Mouse (Mus musculus): ENCODE data around the gene Gm30083.

The Gm30083 gene

GRCm38 (mm10) chr14:34015063-34015462 lies at the start of gene Gm30083:
TSS of gene Gm30083 (minus strand) at chr14:34015182.
- DNase-seq (ENCODE audit: low spot score), result no peak

- no peak for DNase-seq (ENCODE audit: low spot score)
Observed at GRCm38 (mm10) chr14:34052516-34052915, 37.5 kb upstream of the Gm30083 start, which contains the start of gene Antxrl. TSS of gene Antxrl (plus strand) at chr14:34052707.

GRCm38 (mm10) chr14:34050101-34050779 lies 35.3 kb upstream of the Gm30083 start:
- no peak for DNase-seq (ENCODE audit: low spot score)

GRCm38 (mm10) chr14:34043341-34043740 lies 28.4 kb upstream of the Gm30083 start:
- DNase-seq (ENCODE audit: low spot score), result no peak

GRCm38 (mm10) chr14:34041241-34041640 lies 26.3 kb upstream of the Gm30083 start:
- no peak for DNase-seq (ENCODE audit: low spot score)

- DNase-seq (ENCODE audit: low spot score), result no peak
Observed at GRCm38 (mm10) chr14:34033841-34034610, 19.0 kb upstream of the Gm30083 start.

GRCm38 (mm10) chr14:34026710-34027109 lies 11.7 kb upstream of the Gm30083 start:
- DNase-seq (ENCODE audit: low spot score), result no peak

- DNase-seq (ENCODE audit: low spot score), result no peak
Observed at GRCm38 (mm10) chr14:34016938-34017337, 2.0 kb upstream of the Gm30083 start.

- DNase-seq (ENCODE audit: low spot score), result no peak
Observed at GRCm38 (mm10) chr14:34016381-34016780, 1.4 kb upstream of the Gm30083 start, which contains the start of gene Gm5460. TSS of gene Gm5460 (plus strand) at chr14:34016758.

- DNase-seq (ENCODE audit: low spot score), result no peak
Observed at GRCm38 (mm10) chr14:34002358-34002757, 12.6 kb downstream of the Gm30083 start.

- DNase-seq (ENCODE audit: low spot score), result no peak
Observed at GRCm38 (mm10) chr14:34001445-34001844, 13.5 kb downstream of the Gm30083 start.

GRCm38 (mm10) chr14:34000076-34000475 lies 14.9 kb downstream of the Gm30083 start:
- no peak for DNase-seq (ENCODE audit: low spot score)

GRCm38 (mm10) chr14:33997427-33997826 lies 17.6 kb downstream of the Gm30083 start:
- no peak for DNase-seq (ENCODE audit: low spot score)

- DNase-seq (ENCODE audit: low spot score), result no peak
Observed at GRCm38 (mm10) chr14:33993521-33994289, 21.3 kb downstream of the Gm30083 start.

- no peak for DNase-seq (ENCODE audit: low spot score)
Observed at GRCm38 (mm10) chr14:33993051-33993450, 21.9 kb downstream of the Gm30083 start.

- no peak for DNase-seq (ENCODE audit: low spot score)
Observed at GRCm38 (mm10) chr14:33991971-33992370, 23.0 kb downstream of the Gm30083 start.

- no peak for DNase-seq (ENCODE audit: low spot score)
Observed at GRCm38 (mm10) chr14:33989201-33989600, 25.8 kb downstream of the Gm30083 start.

GRCm38 (mm10) chr14:33978604-33979059 lies 36.4 kb downstream of the Gm30083 start, which contains the start of gene Zfp488:
TSS of gene Zfp488 (minus strand) at chr14:33978764.
- no peak for DNase-seq (ENCODE audit: low spot score)

- no peak for DNase-seq (ENCODE audit: low spot score)
Observed at GRCm38 (mm10) chr14:33977748-33978147, 37.2 kb downstream of the Gm30083 start.

GRCm38 (mm10) chr14:33974752-33975151 lies 40.2 kb downstream of the Gm30083 start:
- DNase-seq (ENCODE audit: low spot score), result no peak

GRCm38 (mm10) chr14:33972679-33973078 lies 42.3 kb downstream of the Gm30083 start:
- DNase-seq (ENCODE audit: low spot score), result no peak

GRCm38 (mm10) chr14:33965675-33966074 lies 49.3 kb downstream of the Gm30083 start:
- DNase-seq (ENCODE audit: low spot score), result no peak
